Mouse (Mus musculus) forebrain, embryonic 11.5 days (tissue): ENCODE results near the gene Usp30. TPM values are rescaled to one million over a fixed set of nuclear protein-coding genes. Genes with fewer than 3 reads are reported as not detected.
A peak's percentile ranks its signal among the peaks of the same experiment; 100 is the strongest.

Experiments used
- ATAC-seq: fragments of 200-750 bp; cut with Nextera tagmentation; replicated peaks from 2 replicates; pipeline ENCODE4 v1.8.0; 2017; ENCODE audit warnings: moderate TSS enrichment; ENCODE audit not compliant: low FRiP score
- DNase-seq: peaks from one replicate; pipeline ENCODE4 v3.0.0-alpha.2; 2017; ENCODE audit warnings: low spot score
- H3K27ac ChIP-seq: fragments of 300-500 bp; sonication (generic); 2 replicates; pipeline ENCODE4 v1.5.1; 2014; ENCODE audit warnings: low read depth, low read length
- H3K27me3 ChIP-seq: fragments of 300-500 bp; sonication (generic); 2 replicates; pipeline ENCODE4 v1.6.1; 2014; ENCODE audit warnings: mild to moderate bottlenecking, low read length, mixed read lengths; ENCODE audit not compliant: control insufficient read depth, insufficient read depth
- H3K36me3 ChIP-seq: fragments of 300-500 bp; sonication (generic); 2 replicates; pipeline ENCODE4 v1.6.1; 2014; ENCODE audit warnings: mild to moderate bottlenecking, low read length, moderate library complexity, mixed read lengths; ENCODE audit not compliant: control insufficient read depth, insufficient read depth
- H3K4me1 ChIP-seq: fragments of 300-500 bp; sonication (generic); replicated peaks from 2 replicates; pipeline ENCODE4 v1.6.1; 2014; ENCODE audit warnings: low read length, mixed read lengths; ENCODE audit not compliant: control insufficient read depth, insufficient read depth
- H3K4me2 ChIP-seq: fragments of 300-500 bp; sonication (generic); 2 replicates; pipeline ENCODE4 v1.6.1; 2014; ENCODE audit warnings: low read depth, mild to moderate bottlenecking, low read length, moderate library complexity, mixed read lengths; ENCODE audit not compliant: severe bottlenecking
- H3K4me3 ChIP-seq: fragments of 300-500 bp; sonication (generic); 2 replicates; pipeline ENCODE4 v1.5.1; 2014; ENCODE audit warnings: low read depth, low read length
- H3K9ac ChIP-seq: fragments of 300-500 bp; sonication (generic); 2 replicates; pipeline ENCODE4 v1.6.1; 2014; ENCODE audit warnings: low read length
- H3K9me3 ChIP-seq: fragments of 300-500 bp; sonication (generic); 2 replicates; pipeline ENCODE4 v1.6.1; 2016; ENCODE audit warnings: low read length, mixed read lengths; ENCODE audit not compliant: control insufficient read depth
- WGBS: fragments of 180-500 bp; shearing (Covaris S2); extraction: QIAGEN DNeasy Blood & Tissue Kit; methylation state at CpG from one replicate; pipeline ENCODE4 v1.1.7; 2014; 5-methylcytosine and 5-hydroxymethylcytosine counted together
- polyA plus RNA-seq: library from polyadenylated mRNA; unstranded; fragments of >200 nt; fragmentation: Nextera tagmentation; extraction: Ambion mirVana; gene quantifications from 2 replicates; pipeline ENCODE4 v1.2.1, GENCODE M21; 2014

Gene Usp30
- polyA plus RNA-seq, 1 experiment from 2014 or later: 14.0 TPM

- ATAC-seq (0 out of 2 replicates have a peak, but pooled peaks have one; percentile 21), DNase-seq (peak; percentile 68)
- Histone ChIP-seq H3K36me3 (no peaks in the 10 kb centered on the region), H3K9me3 (no peaks in the 10 kb centered on the region), H3K4me2 (0 out of 2 replicates have a peak overlapping the region, but pooled peaks have one; percentile 6), H3K4me3 (peak overlapping the region; percentile 25), H3K4me1 (no peaks in the 10 kb centered on the region; the same call in 1 of the 2 replicates), H3K9ac (no peak overlapping the region), H3K27me3 (no peaks in the 10 kb centered on the region), H3K27ac (no peak overlapping the region)
- WGBS: 3% methylated on average over 12 of the region's 12 CpGs
Observed at GRCm38 (mm10) chr5:114153490-114153889, 88.2 kb downstream of the Usp30 start.

GRCm38 (mm10) chr5:114154765-114155164 is 89.5 kb downstream of the Usp30 start:
- no peak overlapping the region for H3K4me3 ChIP-seq
- 85% methylated on average over 5 of the region's 5 CpGs for WGBS
- H3K4me1 ChIP-seq: no peaks in the 10 kb centered on the region; the same call in 1 of the 2 replicates
- no peak overlapping the region for H3K9ac ChIP-seq
- H3K9me3 ChIP-seq: no peaks in the 10 kb centered on the region
- H3K27me3 ChIP-seq: no peaks in the 10 kb centered on the region
- no peak overlapping the region for H3K27ac ChIP-seq
- no peak overlapping the region for H3K4me2 ChIP-seq
- H3K36me3 ChIP-seq: no peaks in the 10 kb centered on the region
- DNase-seq: no peak
- ATAC-seq: no peak

DNA sequence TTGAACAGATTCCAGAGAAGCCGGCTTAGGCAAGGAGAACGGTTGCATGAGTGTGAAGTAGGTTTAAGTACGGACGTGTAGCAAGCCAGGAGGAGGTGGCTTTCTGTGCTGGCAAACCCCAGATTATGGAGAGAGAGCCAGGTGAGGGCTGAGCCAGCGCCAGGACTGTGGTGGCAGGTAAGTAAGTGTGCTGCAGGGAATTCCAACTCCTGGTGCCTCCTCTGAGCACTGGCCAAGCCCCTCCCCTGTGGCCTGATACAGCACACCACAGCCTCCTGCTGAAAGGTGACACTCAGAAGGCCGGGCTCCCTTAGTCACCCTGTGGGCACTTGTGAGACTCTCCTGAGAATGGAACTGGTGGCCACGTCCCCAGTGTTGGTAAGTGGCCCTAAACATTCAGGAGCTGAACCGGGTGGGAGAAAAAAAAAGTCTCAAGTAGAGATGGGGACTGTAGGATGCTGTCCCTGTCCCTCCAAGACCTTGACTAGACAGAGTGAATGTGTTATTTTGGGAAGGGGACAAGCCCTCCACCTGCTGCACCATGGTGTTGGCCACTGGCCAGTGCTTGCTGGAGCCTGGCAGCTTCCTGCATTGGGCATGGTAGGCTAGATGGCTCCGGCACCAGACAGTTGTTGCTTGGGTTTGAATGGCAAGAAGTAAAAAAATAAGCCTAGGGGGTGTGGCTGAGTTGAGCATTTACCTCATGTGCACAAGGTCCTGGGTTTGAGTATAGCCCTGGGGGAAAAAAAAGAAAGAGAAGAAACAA is 90.1 kb downstream of the Usp30 start:
- WGBS: 58% methylated on average over 9 of the region's 9 CpGs
- DNase-seq: no peak

DNA sequence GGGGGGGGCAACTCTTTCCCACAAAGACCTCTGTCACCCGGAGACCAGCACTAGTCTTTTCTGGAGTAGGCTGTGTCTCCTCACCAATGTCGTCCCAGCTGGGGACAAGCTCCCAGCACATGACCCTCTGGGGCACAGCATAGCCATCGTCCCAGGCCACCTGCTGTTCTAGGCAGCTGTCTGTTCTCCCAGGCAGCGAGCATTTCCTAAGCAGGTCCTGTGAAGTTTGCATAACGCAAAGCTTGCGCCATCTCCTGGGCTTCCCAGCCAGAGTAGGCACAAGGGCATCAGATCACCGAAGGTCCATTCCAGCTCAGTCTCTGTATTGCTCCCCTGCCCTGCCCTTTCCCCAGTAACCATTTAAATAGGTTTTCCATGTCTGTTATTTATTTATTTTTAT is 92.0 kb downstream of the Usp30 start:
- 58% methylated on average over 7 of the region's 7 CpGs for WGBS
- Histone ChIP-seq H3K36me3 (no peaks in the 10 kb centered on the region), H3K27ac (no peak overlapping the region), H3K9me3 (no peaks in the 10 kb centered on the region), H3K9ac (no peak overlapping the region), H3K4me3 (no peak overlapping the region), H3K27me3 (no peaks in the 10 kb centered on the region), H3K4me1 (no peaks in the 10 kb centered on the region; the same call in 1 of the 2 replicates), H3K4me2 (no peak overlapping the region)
- DNase-seq: no peak
- ATAC-seq: no peak

More for the DNA sequence above, 90.1 kb downstream of the Usp30 start:
- Histone ChIP-seq H3K9me3 (no peaks in the 10 kb centered on the region), H3K9ac (no peak overlapping the region), H3K36me3 (no peaks in the 10 kb centered on the region), H3K4me2 (no peak overlapping the region), H3K4me3 (no peak overlapping the region), H3K27ac (no peak overlapping the region), H3K27me3 (no peaks in the 10 kb centered on the region), H3K4me1 (no peaks in the 10 kb centered on the region; the same call in 1 of the 2 replicates)
- ATAC-seq: no peak

DNA sequence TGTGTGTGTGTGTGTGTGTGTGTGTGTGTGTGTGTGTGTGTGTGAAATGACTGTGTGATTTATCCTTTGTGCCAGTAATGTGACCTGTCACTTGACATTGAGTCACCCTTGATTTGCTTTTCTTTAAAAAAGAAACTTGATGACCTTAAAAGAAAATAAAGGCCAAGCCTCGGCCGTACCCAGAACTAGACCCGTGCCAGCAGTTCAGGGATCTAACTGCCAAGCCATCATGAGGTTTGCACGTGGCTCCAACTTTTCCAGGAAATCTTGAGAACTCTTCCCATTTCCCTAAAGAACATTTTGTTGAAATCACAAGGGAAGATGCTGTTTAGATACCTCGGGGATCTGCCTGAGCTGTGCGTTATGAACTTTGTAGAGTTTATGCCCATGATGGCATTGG is 96.2 kb downstream of the Usp30 start:
- H3K4me1 ChIP-seq: no peaks in the 10 kb centered on the region
- H3K27ac ChIP-seq: no peak overlapping the region
- DNase-seq (no peak), ATAC-seq (no peak)
- H3K4me2 ChIP-seq: no peak overlapping the region
- no peaks in the 10 kb centered on the region for H3K36me3 ChIP-seq
- no peaks in the 10 kb centered on the region for H3K9me3 ChIP-seq
- WGBS: 88% methylated on average over 6 of the region's 6 CpGs
- no peak overlapping the region for H3K4me3 ChIP-seq
- H3K27me3 ChIP-seq: no peaks in the 10 kb centered on the region
- no peak overlapping the region for H3K9ac ChIP-seq

- WGBS: 59% methylated on average over 12 of the region's 12 CpGs
- no peak for ATAC-seq
- Histone ChIP-seq H3K27me3 (no peaks in the 10 kb centered on the region), H3K4me3 (no peak overlapping the region), H3K9me3 (no peaks in the 10 kb centered on the region), H3K36me3 (no peaks in the 10 kb centered on the region), H3K27ac (no peak overlapping the region), H3K9ac (no peak overlapping the region), H3K4me1 (no peaks in the 10 kb centered on the region), H3K4me2 (no peak overlapping the region)
- DNase-seq: no peak
Observed at GRCm38 (mm10) chr5:114162106-114162815, 97.0 kb downstream of the Usp30 start.

GRCm38 (mm10) chr5:114163117-114163696 is 97.9 kb downstream of the Usp30 start:
- no peaks in the 10 kb centered on the region for H3K4me1 ChIP-seq
- H3K27ac ChIP-seq: no peak overlapping the region
- H3K27me3 ChIP-seq: no peaks in the 10 kb centered on the region
- no peaks in the 10 kb centered on the region for H3K36me3 ChIP-seq
- no peak for DNase-seq
- ATAC-seq: no peak
- no peak overlapping the region for H3K9ac ChIP-seq
- no peaks in the 10 kb centered on the region for H3K9me3 ChIP-seq
- WGBS: 85% methylated on average over 6 of the region's 6 CpGs
- no peak overlapping the region for H3K4me3 ChIP-seq
- no peak overlapping the region for H3K4me2 ChIP-seq

GRCm38 (mm10) chr5:114170345-114170744 is 105.1 kb downstream of the Usp30 start:
- Histone ChIP-seq H3K27me3 (no peaks in the 10 kb centered on the region), H3K36me3 (no peaks in the 10 kb centered on the region), H3K9me3 (no peaks in the 10 kb centered on the region), H3K9ac (no peak overlapping the region), H3K4me2 (no peak overlapping the region), H3K27ac (no peak overlapping the region), H3K4me3 (no peak overlapping the region), H3K4me1 (no peaks in the 10 kb centered on the region)
- DNase-seq (no peak), ATAC-seq (no peak)
- 84% methylated on average over 7 of the region's 7 CpGs for WGBS
